Mouse (Mus musculus): ENCODE results near the gene Gm5624. TPM values are rescaled to one million over a fixed set of nuclear protein-coding genes. Genes with fewer than 3 reads are reported as not detected.
A peak's percentile ranks its signal among the peaks of the same experiment; 100 is the strongest.
"Not testable (repeated sequence)": the region's sequence is repeated elsewhere in the genome, so short reads cannot be mapped to it uniquely, and the experiment has no call there.

Gene Gm5624
- not detected for total RNA-seq (2021)
- polyA plus RNA-seq (2012; rRNA removed), result not detected in 2 replicates
- long read RNA-seq, partial matches to known transcripts, result 0 of 1 reads
- long read RNA-seq, other reads (novel, unspliced or antisense), result 1 of 1 reads

- DNase-seq, result not testable (repeated sequence)
These were observed at the start of gene Gm5624 for GRCm38 (mm10) chr14:44627737-44628136. Gene Gm5624, minus strand, starts transcription at chr14:44627938.

- DNase-seq, result not testable (repeated sequence)
These were observed 36.0 kb downstream of the Gm5624 start for GRCm38 (mm10) chr14:44591765-44592164.

GRCm38 (mm10) chr14:44582853-44583252 is 44.9 kb downstream of the Gm5624 start, which contains the start of gene Gm8247:
Gene Gm8247, plus strand, starts transcription at chr14:44583153.
- not testable (repeated sequence) for DNase-seq

- peak; percentile 65 for DNase-seq
These were observed 79.8 kb downstream of the Gm5624 start for GRCm38 (mm10) chr14:44547961-44548360.

- DNase-seq, result not testable (repeated sequence)
These were observed 109.8 kb downstream of the Gm5624 start, which contains the start of gene Gm17093 for GRCm38 (mm10) chr14:44517976-44518375. Gene Gm17093, plus strand, starts transcription at chr14:44518276.

Other genes with a start within 250 kb of the Gm5624 start
- not detected for gene Gm3371, start 217.2 kb downstream of the Gm5624 start, total RNA-seq (2021)
- not detected in 2 replicates for gene Gm3371, start 217.2 kb downstream of the Gm5624 start, polyA plus RNA-seq (2012; rRNA removed)
- not detected for gene Gm8232, start 194.3 kb downstream of the Gm5624 start, total RNA-seq (2021)
- not detected in 2 replicates for gene Gm8232, start 194.3 kb downstream of the Gm5624 start, polyA plus RNA-seq (2012; rRNA removed)
- not detected for gene BC061237, start 135.5 kb downstream of the Gm5624 start, total RNA-seq (2021)
- gene BC061237, start 135.5 kb downstream of the Gm5624 start, polyA plus RNA-seq (2012; rRNA removed), result not detected in 2 replicates
- not detected for gene Gm17093, start 109.7 kb downstream of the Gm5624 start, total RNA-seq (2021)
- not detected in 2 replicates for gene Gm17093, start 109.7 kb downstream of the Gm5624 start, polyA plus RNA-seq (2012; rRNA removed)
- gene Gm8247, start 44.8 kb downstream of the Gm5624 start, total RNA-seq (2021), result not detected
- gene Gm8247, start 44.8 kb downstream of the Gm5624 start, polyA plus RNA-seq (2012; rRNA removed), result not detected in 2 replicates
- not detected for gene Gm8257, start 78.5 kb upstream of the Gm5624 start, total RNA-seq (2021)
- not detected in 2 replicates for gene Gm8257, start 78.5 kb upstream of the Gm5624 start, polyA plus RNA-seq (2012; rRNA removed)
- not detected for gene Gm8267, start 122.4 kb upstream of the Gm5624 start, total RNA-seq (2021)
- not detected in 2 replicates for gene Gm8267, start 122.4 kb upstream of the Gm5624 start, polyA plus RNA-seq (2012; rRNA removed)
- gene Ptgdr, start 231.4 kb upstream of the Gm5624 start, total RNA-seq (2021), result not detected
- gene Ptgdr, start 231.4 kb upstream of the Gm5624 start, polyA plus RNA-seq (2012; rRNA removed), result 0.02 and 0.04 TPM in 2 replicates